Mouse (Mus musculus) stomach, embryonic 14.5 days (tissue): ENCODE data around the gene Lsm10. TPM values are rescaled to one million over a fixed set of nuclear protein-coding genes. Genes with fewer than 3 reads are reported as not detected.
A peak's percentile ranks its signal among the peaks of the same experiment; 100 is the strongest.

Experiments
- ATAC-seq: fragments of 200-750 bp; cut with Nextera tagmentation; 2 replicates; pipeline ENCODE4 v1.8.0; 2017; ENCODE audit warnings: low read depth, moderate TSS enrichment; ENCODE audit not compliant: insufficient number of reproducible peaks, insufficient read depth, low FRiP score
- H3K27ac ChIP-seq: fragments of 300-500 bp; sonication (generic); 2 replicates; pipeline ENCODE4 v1.5.1; 2014; ENCODE audit warnings: mild to moderate bottlenecking, low read length, moderate library complexity, mixed read lengths
- H3K27me3 ChIP-seq: fragments of 300-500 bp; sonication (generic); 2 replicates; pipeline ENCODE4 v1.6.1; 2014; ENCODE audit warnings: low read length, control low read depth, mixed read lengths; ENCODE audit not compliant: control insufficient read depth, insufficient read depth
- H3K36me3 ChIP-seq: fragments of 300-500 bp; sonication (generic); 2 replicates; pipeline ENCODE4 v1.6.1; 2014; ENCODE audit warnings: mild to moderate bottlenecking, control low read depth, low read length, moderate library complexity, mixed read lengths; ENCODE audit not compliant: control insufficient read depth, insufficient read depth
- H3K4me1 ChIP-seq: fragments of 300-500 bp; sonication (generic); 2 replicates; pipeline ENCODE4 v1.6.1; 2014; ENCODE audit warnings: low read length, control low read depth, mixed read lengths; ENCODE audit not compliant: control insufficient read depth, insufficient read depth
- H3K4me2 ChIP-seq: fragments of 300-500 bp; sonication (generic); replicated peaks from 2 replicates; pipeline ENCODE4 v1.6.1; 2014; ENCODE audit warnings: low read depth, low read length, control low read depth
- H3K4me3 ChIP-seq: fragments of 300-500 bp; sonication (generic); 2 replicates; pipeline ENCODE4 v1.5.1; 2014; ENCODE audit warnings: low read depth, low read length, control low read depth
- H3K9ac ChIP-seq: fragments of 300-500 bp; sonication (generic); replicated peaks from 2 replicates; pipeline ENCODE4 v1.6.1; 2014; ENCODE audit warnings: low read depth, mild to moderate bottlenecking, control low read depth, low read length, moderate library complexity, mixed read lengths
- H3K9me3 ChIP-seq: fragments of 300-500 bp; sonication (generic); 2 replicates; pipeline ENCODE4 v1.6.1; 2016; ENCODE audit warnings: low read depth, low read length, control low read depth; ENCODE audit not compliant: control insufficient read depth
- WGBS: fragments of 180-500 bp; shearing (Covaris S2); extraction: QIAGEN DNeasy Blood & Tissue Kit; methylation state at CpG from one replicate; pipeline ENCODE4 v1.1.7; 2014; 5-methylcytosine and 5-hydroxymethylcytosine counted together
- polyA plus RNA-seq: library from polyadenylated mRNA; unstranded; fragments of >200 nt; fragmentation: Nextera tagmentation; extraction: Ambion mirVana; gene quantifications from 2 replicates; pipeline ENCODE4 v1.2.1, GENCODE M21; 2014

Lsm10 gene
- polyA plus RNA-seq, 1 experiment from 2014 or later = 57.5 TPM

GRCm38 (mm10) chr4:126103057-126103581, 6.7 kb downstream of the Lsm10 start:
- WGBS = under 1% methylated on average over 15 of the region's 15 CpGs
- H3K9me3 ChIP-seq = no peaks in the 10 kb centered on the region
- peak overlapping the region; percentile 81 for H3K4me2 ChIP-seq
- no peaks in the 10 kb centered on the region for H3K27me3 ChIP-seq
- ATAC-seq = peak; percentile 79
- H3K4me3 ChIP-seq = peak overlapping the region; percentile 94
- H3K9ac ChIP-seq = peak overlapping the region; percentile 84
- peak overlapping the region; percentile 87 for H3K27ac ChIP-seq
- H3K36me3 ChIP-seq = no peaks in the 10 kb centered on the region
- peaks cover 16% of the 10 kb centered on the region for H3K4me1 ChIP-seq

DNA sequence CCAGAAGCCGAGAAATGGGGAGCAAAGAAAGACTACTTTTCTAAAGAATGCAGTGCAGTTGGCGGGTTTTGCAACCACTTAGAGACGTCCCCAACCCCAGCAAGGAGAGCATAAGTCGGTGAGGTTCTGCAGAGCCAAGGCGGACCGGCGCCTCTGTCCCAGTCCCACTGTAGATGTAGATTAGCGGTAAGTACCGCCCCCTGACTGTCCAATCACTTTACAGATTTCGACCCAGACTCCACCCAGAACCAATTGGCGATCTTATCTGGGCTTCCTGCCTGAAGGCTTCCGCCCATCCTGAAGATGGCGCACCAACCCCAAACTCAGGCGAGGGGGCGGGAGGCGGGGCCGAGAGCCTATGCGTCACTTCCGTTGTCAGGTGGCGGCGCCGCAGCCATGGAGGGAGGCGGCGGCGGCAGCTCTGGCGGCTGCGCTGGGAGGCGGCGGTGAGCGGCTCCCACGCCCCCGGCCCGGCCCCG, 7.2 kb downstream of the Lsm10 start, which contains the start of gene Stk40:
Gene Stk40, plus strand, starts transcription at position 368 of the 479 bp plus-strand sequence.
- peak; percentile 94 for ATAC-seq
- Histone ChIP-seq H3K4me2 (peak within 1 kb of the TSS; percentile 81), H3K36me3 (no peaks in the 10 kb centered on the region), H3K4me1 (peaks cover 19% of the 10 kb centered on the region), H3K27ac (peak within 1 kb of the TSS; percentile 87), H3K9me3 (no peaks in the 10 kb centered on the region), H3K4me3 (peak within 1 kb of the TSS; percentile 94), H3K9ac (peak within 1 kb of the TSS; percentile 84), H3K27me3 (no peaks in the 10 kb centered on the region)
- under 1% methylated on average over 34 of the region's 34 CpGs for WGBS

GRCm38 (mm10) chr4:126104261-126105075, 8.0 kb downstream of the Lsm10 start:
- 2% methylated on average over 34 of the region's 34 CpGs for WGBS
- peak; percentile 11; the same call in 1 of the 2 replicates for ATAC-seq
- H3K4me3 ChIP-seq = peak overlapping the region; percentile 94
- no peaks in the 10 kb centered on the region for H3K36me3 ChIP-seq
- H3K9ac ChIP-seq = peak overlapping the region; percentile 84
- no peaks in the 10 kb centered on the region for H3K27me3 ChIP-seq
- H3K27ac ChIP-seq = peak overlapping the region; percentile 74
- H3K4me1 ChIP-seq = peaks cover 24% of the 10 kb centered on the region
- H3K4me2 ChIP-seq = peak overlapping the region; percentile 81
- no peaks in the 10 kb centered on the region for H3K9me3 ChIP-seq

GRCm38 (mm10) chr4:126105131-126105783, 8.8 kb downstream of the Lsm10 start:
- Histone ChIP-seq H3K36me3 (no peaks in the 10 kb centered on the region), H3K27me3 (no peaks in the 10 kb centered on the region), H3K9ac (no peak overlapping the region), H3K4me2 (peak overlapping the region; percentile 81), H3K4me1 (peaks cover 30% of the 10 kb centered on the region), H3K4me3 (peak overlapping the region; percentile 94; the same call in 1 of the 2 replicates), H3K27ac (no peak overlapping the region), H3K9me3 (no peaks in the 10 kb centered on the region)
- no peak for ATAC-seq
- WGBS = 58% methylated on average over 7 of the region's 7 CpGs

DNA sequence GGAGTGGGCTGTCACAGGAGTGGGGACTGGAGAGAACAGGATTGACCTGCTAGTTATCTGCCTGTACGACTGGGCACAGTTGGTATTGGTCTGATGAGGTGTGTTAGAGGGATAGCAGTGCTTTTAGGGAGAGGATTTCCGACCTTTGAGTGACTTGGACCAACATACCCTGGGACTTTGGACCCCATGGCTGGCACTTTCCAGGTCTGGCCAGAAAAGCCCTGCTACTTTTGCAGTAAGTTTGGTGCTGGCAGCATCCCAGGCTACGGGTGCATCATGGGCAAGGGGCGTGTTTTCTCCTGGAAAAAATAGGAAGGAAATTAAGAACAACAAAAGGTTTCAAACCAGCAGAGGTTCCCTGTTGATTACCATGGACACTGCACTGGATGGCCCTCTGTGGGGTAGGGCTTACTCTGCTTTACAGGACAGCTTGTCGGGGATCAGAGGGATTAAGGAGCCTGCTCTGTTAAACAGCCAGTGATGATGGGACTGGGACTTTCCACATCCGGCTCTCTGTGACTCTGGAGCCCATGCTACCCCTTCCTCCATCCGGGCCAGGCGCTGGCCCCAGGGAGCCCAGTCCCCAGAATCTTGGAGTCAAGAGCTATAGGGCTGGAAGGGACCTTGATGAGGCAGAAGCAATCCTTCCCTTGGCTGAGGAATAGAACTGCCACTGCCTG, 11.8 kb downstream of the Lsm10 start:
- H3K4me2 ChIP-seq = no peak overlapping the region
- H3K4me3 ChIP-seq = no peak overlapping the region
- no peaks in the 10 kb centered on the region for H3K27me3 ChIP-seq
- WGBS = 65% methylated on average over 8 of the region's 8 CpGs
- H3K9ac ChIP-seq = no peak overlapping the region
- peak overlapping the region; percentile 3; the same call in 1 of the 2 replicates for H3K27ac ChIP-seq
- H3K36me3 ChIP-seq = no peaks in the 10 kb centered on the region
- no peak for ATAC-seq
- H3K4me1 ChIP-seq = peaks cover 35% of the 10 kb centered on the region
- H3K9me3 ChIP-seq = no peaks in the 10 kb centered on the region

- no peak for ATAC-seq
- Histone ChIP-seq H3K4me1 (peaks cover 35% of the 10 kb centered on the region), H3K4me2 (no peak overlapping the region), H3K27ac (peak overlapping the region; percentile 75), H3K9ac (no peak overlapping the region), H3K36me3 (no peaks in the 10 kb centered on the region), H3K4me3 (no peak overlapping the region), H3K9me3 (no peaks in the 10 kb centered on the region), H3K27me3 (no peaks in the 10 kb centered on the region)
- 69% methylated on average over 10 of the region's 10 CpGs for WGBS
These were observed 13.4 kb downstream of the Lsm10 start for GRCm38 (mm10) chr4:126109613-126110373.

GRCm38 (mm10) chr4:126110374-126111152, 14.1 kb downstream of the Lsm10 start:
- Histone ChIP-seq H3K27ac (peak overlapping the region; percentile 75), H3K4me2 (no peak overlapping the region; the same call in 1 of the 2 replicates), H3K9me3 (no peaks in the 10 kb centered on the region), H3K36me3 (no peaks in the 10 kb centered on the region), H3K4me1 (peaks cover 33% of the 10 kb centered on the region), H3K4me3 (no peak overlapping the region), H3K27me3 (no peaks in the 10 kb centered on the region), H3K9ac (no peak overlapping the region)
- peak; percentile 76 for ATAC-seq
- 11% methylated on average over 12 of the region's 12 CpGs for WGBS
